Mouse (Mus musculus): ENCODE measurements around the gene Rims1.

Rims1 gene

GRCm38 (mm10) chr1:22709461-22709860 lies 96.3 kb downstream of the Rims1 start:
- in situ Hi-C loops (cut with MboI; ENCODE audit: unreplicated experiment in 2 of 2): no loop called here

- in situ Hi-C loops (cut with MboI; ENCODE audit: unreplicated experiment in 2 of 2): no loop called here
These were observed 110.7 kb downstream of the Rims1 start for GRCm38 (mm10) chr1:22695046-22695445.

- in situ Hi-C loops (cut with MboI; ENCODE audit: unreplicated experiment in 2 of 2): no loop called here
These were observed 111.3 kb downstream of the Rims1 start for GRCm38 (mm10) chr1:22694514-22694913.

GRCm38 (mm10) chr1:22683455-22683854 lies 122.3 kb downstream of the Rims1 start:
- in situ Hi-C loops (cut with MboI; ENCODE audit: unreplicated experiment in 2 of 2): no loop called here

GRCm38 (mm10) chr1:22664196-22664595 lies 141.6 kb downstream of the Rims1 start:
- in situ Hi-C loops (cut with MboI; ENCODE audit: unreplicated experiment in 2 of 2): no loop called here

- in situ Hi-C loops (cut with MboI; ENCODE audit: unreplicated experiment in 2 of 2): no loop called here
These were observed 144.0 kb downstream of the Rims1 start for GRCm38 (mm10) chr1:22661825-22662224.

GRCm38 (mm10) chr1:22655983-22656382 lies 149.8 kb downstream of the Rims1 start:
- in situ Hi-C loops (cut with MboI; ENCODE audit: unreplicated experiment in 2 of 2): no loop called here

GRCm38 (mm10) chr1:22654903-22655302 lies 150.9 kb downstream of the Rims1 start:
- in situ Hi-C loops (cut with MboI; ENCODE audit: unreplicated experiment in 2 of 2): no loop called here

GRCm38 (mm10) chr1:22650588-22650987 lies 155.2 kb downstream of the Rims1 start:
- in situ Hi-C loops (cut with MboI; ENCODE audit: unreplicated experiment in 2 of 2): no loop called here

GRCm38 (mm10) chr1:22649432-22649831 lies 156.4 kb downstream of the Rims1 start:
- in situ Hi-C loops (cut with MboI; ENCODE audit: unreplicated experiment in 2 of 2): no loop called here

- in situ Hi-C loops (cut with MboI; ENCODE audit: unreplicated experiment in 2 of 2): no loop called here
These were observed 160.5 kb downstream of the Rims1 start for GRCm38 (mm10) chr1:22645257-22645656.

GRCm38 (mm10) chr1:22640568-22640967 lies 165.2 kb downstream of the Rims1 start:
- in situ Hi-C loops (cut with MboI; ENCODE audit: unreplicated experiment in 2 of 2): no loop called here

GRCm38 (mm10) chr1:22639702-22640101 lies 166.1 kb downstream of the Rims1 start:
- in situ Hi-C loops (cut with MboI; ENCODE audit: unreplicated experiment in 2 of 2): no loop called here

- in situ Hi-C loops (cut with MboI; ENCODE audit: unreplicated experiment in 2 of 2): no loop called here
These were observed 171.9 kb downstream of the Rims1 start for GRCm38 (mm10) chr1:22633871-22634270.

- in situ Hi-C loops (cut with MboI; ENCODE audit: unreplicated experiment in 2 of 2): no loop called here
These were observed 173.2 kb downstream of the Rims1 start for GRCm38 (mm10) chr1:22632551-22632950.

GRCm38 (mm10) chr1:22631991-22632390 lies 173.8 kb downstream of the Rims1 start:
- in situ Hi-C loops (cut with MboI; ENCODE audit: unreplicated experiment in 2 of 2): no loop called here

GRCm38 (mm10) chr1:22629011-22629410 lies 176.8 kb downstream of the Rims1 start:
- in situ Hi-C loops (cut with MboI; ENCODE audit: unreplicated experiment in 2 of 2): no loop called here

GRCm38 (mm10) chr1:22627013-22627412 lies 178.8 kb downstream of the Rims1 start:
- in situ Hi-C loops (cut with MboI; ENCODE audit: unreplicated experiment in 2 of 2): no loop called here

- in situ Hi-C loops (cut with MboI; ENCODE audit: unreplicated experiment in 2 of 2): no loop called here
These were observed 179.5 kb downstream of the Rims1 start for GRCm38 (mm10) chr1:22626295-22626694.

- in situ Hi-C loops (cut with MboI; ENCODE audit: unreplicated experiment in 2 of 2): loop anchor here in 1 of 2 experiments (25.0 kb wide), 2 partner anchors 516 to 866 kb away; no protein-coding TSS in a partner anchor
These were observed 185.0 kb downstream of the Rims1 start for GRCm38 (mm10) chr1:22620827-22621226.

GRCm38 (mm10) chr1:22615601-22616000 lies 190.2 kb downstream of the Rims1 start:
- in situ Hi-C loops (cut with MboI; ENCODE audit: unreplicated experiment in 2 of 2): loop anchor here in 1 of 2 experiments (25.0 kb wide), 2 partner anchors 522 to 872 kb away; no protein-coding TSS in a partner anchor

- in situ Hi-C loops (cut with MboI; ENCODE audit: unreplicated experiment in 2 of 2): loop anchor here in 1 of 2 experiments (25.0 kb wide), 2 partner anchors 524 to 874 kb away; no protein-coding TSS in a partner anchor
These were observed 192.2 kb downstream of the Rims1 start for GRCm38 (mm10) chr1:22613609-22614008.

Data from v-Abl transformed pro-B cells (cell line).